Mouse (Mus musculus) embryonic facial prominence, embryonic 11.5 days (tissue): Measurements from ENCODE around the gene Vtcn1. TPM values are rescaled to one million over a fixed set of nuclear protein-coding genes. Genes with fewer than 3 reads are reported as not detected.
A peak's percentile ranks its signal among the peaks of the same experiment; 100 is the strongest.

Experiments used
- ATAC-seq: fragments of 200-750 bp; cut with Nextera tagmentation; replicated peaks from 2 replicates; pipeline ENCODE4 v1.8.0; 2017; ENCODE audit warnings: low read depth; ENCODE audit not compliant: insufficient number of reproducible peaks, low FRiP score, low TSS enrichment
- DNase-seq: peaks from one replicate; pipeline ENCODE4 v3.0.0-alpha.2; 2015; ENCODE audit warnings: low spot score
- H3K27ac ChIP-seq: fragments of 300-500 bp; sonication (generic); replicated peaks from 2 replicates; pipeline ENCODE4 v1.5.1; 2014; ENCODE audit warnings: mild to moderate bottlenecking, low read depth, low read length, control low read depth
- H3K27me3 ChIP-seq: fragments of 300-500 bp; sonication (generic); 2 replicates; pipeline ENCODE4 v1.6.1; 2014; ENCODE audit warnings: mild to moderate bottlenecking, low read length, moderate library complexity, mixed read lengths; ENCODE audit not compliant: control insufficient read depth, insufficient read depth
- H3K36me3 ChIP-seq: fragments of 300-500 bp; sonication (generic); replicated peaks from 2 replicates; pipeline ENCODE4 v1.6.1; 2014; ENCODE audit warnings: low read depth, mild to moderate bottlenecking, low read length, moderate library complexity, mixed read lengths; ENCODE audit not compliant: control insufficient read depth, insufficient read depth
- H3K4me1 ChIP-seq: fragments of 300-500 bp; sonication (generic); 2 replicates; pipeline ENCODE4 v1.6.1; 2014; ENCODE audit warnings: low read length, mixed read lengths; ENCODE audit not compliant: control insufficient read depth, insufficient read depth
- H3K4me2 ChIP-seq: fragments of 300-500 bp; sonication (generic); 2 replicates; pipeline ENCODE4 v1.6.1; 2014; ENCODE audit warnings: low read depth, mild to moderate bottlenecking, control low read depth, low read length, moderate library complexity
- H3K4me3 ChIP-seq: fragments of 300-500 bp; sonication (generic); 2 replicates; pipeline ENCODE4 v1.5.1; 2014; ENCODE audit warnings: low read depth, low read length, control low read depth
- H3K9ac ChIP-seq: fragments of 300-500 bp; sonication (generic); replicated peaks from 2 replicates; pipeline ENCODE4 v1.6.1; 2014; ENCODE audit warnings: mild to moderate bottlenecking, control low read depth, low read length
- H3K9me3 ChIP-seq: fragments of 300-500 bp; sonication (generic); replicated peaks from 2 replicates; pipeline ENCODE4 v1.6.1; 2016; ENCODE audit warnings: mild to moderate bottlenecking, low read length, inconsistent platforms, mixed read lengths; ENCODE audit not compliant: control insufficient read depth
- WGBS: fragments of 180-500 bp; shearing (Covaris S2); extraction: QIAGEN DNeasy Blood & Tissue Kit; methylation state at CpG from one replicate; pipeline ENCODE4 v1.1.7; 2014; 5-methylcytosine and 5-hydroxymethylcytosine counted together
- polyA plus RNA-seq: library from polyadenylated mRNA; unstranded; fragments of >200 nt; fragmentation: Nextera tagmentation; extraction: Ambion mirVana; gene quantifications from 2 replicates; pipeline ENCODE4 v1.2.1, GENCODE M21; 2014

Vtcn1 gene
- polyA plus RNA-seq, 1 experiment from 2014 or later = not detected

DNA sequence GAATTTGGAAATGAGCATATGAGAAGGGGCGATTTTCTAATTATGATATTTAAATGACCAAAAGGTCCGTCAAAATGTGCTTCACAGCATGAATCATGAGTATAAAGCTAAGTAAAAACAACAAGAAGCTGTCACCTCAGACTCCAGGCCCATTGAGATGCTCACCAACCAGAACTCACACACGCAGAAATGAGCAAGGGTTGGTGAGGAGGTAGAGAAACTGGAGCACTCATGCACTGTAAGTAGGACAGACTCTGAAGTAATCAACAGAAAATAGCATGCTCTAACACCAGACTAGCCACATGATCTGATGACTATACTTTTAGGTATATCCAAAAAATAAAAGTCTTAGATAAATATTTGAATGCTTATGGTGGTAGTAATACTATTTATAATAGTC is 65.1 kb downstream of the Vtcn1 start:
- no peak overlapping the region for H3K9ac ChIP-seq
- no peaks in the 10 kb centered on the region for H3K4me1 ChIP-seq
- no peaks in the 10 kb centered on the region for H3K27me3 ChIP-seq
- WGBS = 88% methylated on average over 3 of the region's 3 CpGs
- no peak for DNase-seq
- H3K27ac ChIP-seq = no peak overlapping the region
- H3K4me3 ChIP-seq = no peak overlapping the region
- no peaks in the 10 kb centered on the region; the same call in 1 of the 2 replicates for H3K9me3 ChIP-seq
- H3K36me3 ChIP-seq = no peaks in the 10 kb centered on the region
- no peak overlapping the region for H3K4me2 ChIP-seq
- ATAC-seq = no peak

DNA sequence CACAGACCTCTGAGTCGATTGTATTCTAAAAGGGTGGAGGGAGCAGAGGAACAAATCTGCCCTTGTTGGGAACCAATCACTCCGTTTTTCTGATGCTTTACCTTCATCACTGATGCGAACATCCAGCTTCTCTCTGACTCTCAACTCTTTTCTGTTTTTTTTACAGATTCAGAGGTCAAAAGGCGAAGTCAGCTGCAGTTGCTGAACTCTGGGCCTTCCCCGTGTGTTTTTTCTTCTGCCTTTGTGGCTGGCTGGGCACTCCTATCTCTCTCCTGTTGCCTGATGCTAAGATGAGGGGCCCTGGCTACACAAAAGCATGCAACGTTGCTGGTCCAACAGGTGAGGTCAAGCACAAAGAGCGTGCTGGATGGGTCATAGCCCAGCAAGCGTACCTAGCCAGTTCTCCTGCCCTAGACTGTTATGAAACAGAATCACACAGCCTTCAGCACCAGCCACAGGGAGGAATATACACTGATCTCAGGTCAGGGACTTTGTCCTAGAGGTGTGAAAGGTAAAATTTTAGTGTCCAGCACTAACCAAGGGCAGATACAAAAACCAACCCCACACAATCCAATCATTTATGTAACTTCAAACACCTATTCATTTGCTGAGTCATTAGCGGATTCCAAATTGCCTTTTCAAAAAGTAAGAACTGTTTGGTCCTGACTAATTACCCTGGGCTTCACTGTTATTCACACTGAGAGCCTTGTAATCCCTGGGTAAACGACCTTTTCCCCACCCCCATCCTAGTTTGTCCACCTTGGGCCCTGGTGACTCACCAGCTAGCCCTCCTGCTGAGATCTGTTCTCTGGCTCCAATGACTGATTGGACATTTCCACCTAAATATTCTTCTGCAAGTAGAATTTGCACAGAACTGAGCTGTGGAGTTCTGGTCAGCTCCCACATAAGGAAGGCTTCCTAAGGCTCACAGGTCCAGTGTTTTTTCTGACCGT is 67.4 kb downstream of the Vtcn1 start:
- no peaks in the 10 kb centered on the region for H3K9me3 ChIP-seq
- H3K4me1 ChIP-seq = no peaks in the 10 kb centered on the region
- 51% methylated on average over 11 of the region's 11 CpGs for WGBS
- no peak overlapping the region for H3K4me2 ChIP-seq
- H3K27me3 ChIP-seq = no peaks in the 10 kb centered on the region
- H3K27ac ChIP-seq = no peak overlapping the region
- DNase-seq (no peak), ATAC-seq (no peak)
- no peak overlapping the region for H3K4me3 ChIP-seq
- H3K36me3 ChIP-seq = no peaks in the 10 kb centered on the region
- H3K9ac ChIP-seq = no peak overlapping the region

DNA sequence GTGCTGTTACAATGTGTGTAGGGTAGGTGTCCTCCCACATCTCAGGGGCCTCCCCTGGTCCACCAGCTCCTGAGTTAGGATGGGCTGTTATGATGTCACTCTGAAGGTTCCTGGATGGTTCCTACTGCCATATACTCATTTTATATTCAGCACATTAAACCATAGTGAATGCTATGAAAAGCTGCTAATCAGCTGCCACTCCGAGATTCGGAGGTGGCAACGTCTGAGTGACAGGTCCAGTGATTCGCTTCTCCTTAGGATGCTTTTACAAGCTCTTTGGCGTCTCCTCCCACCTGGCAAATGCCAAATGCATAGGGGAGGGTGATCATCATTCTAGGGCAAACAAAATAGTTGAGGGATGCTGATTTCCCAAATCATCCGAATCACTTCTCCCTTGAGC is 70.2 kb downstream of the Vtcn1 start:
- Histone ChIP-seq H3K27ac (no peak overlapping the region), H3K4me3 (no peak overlapping the region), H3K4me2 (no peak overlapping the region), H3K4me1 (no peaks in the 10 kb centered on the region), H3K36me3 (no peaks in the 10 kb centered on the region), H3K9me3 (no peaks in the 10 kb centered on the region), H3K27me3 (no peaks in the 10 kb centered on the region), H3K9ac (no peak overlapping the region)
- no peak for ATAC-seq
- no peak for DNase-seq
- WGBS = 77% methylated on average over 6 of the region's 6 CpGs

DNA sequence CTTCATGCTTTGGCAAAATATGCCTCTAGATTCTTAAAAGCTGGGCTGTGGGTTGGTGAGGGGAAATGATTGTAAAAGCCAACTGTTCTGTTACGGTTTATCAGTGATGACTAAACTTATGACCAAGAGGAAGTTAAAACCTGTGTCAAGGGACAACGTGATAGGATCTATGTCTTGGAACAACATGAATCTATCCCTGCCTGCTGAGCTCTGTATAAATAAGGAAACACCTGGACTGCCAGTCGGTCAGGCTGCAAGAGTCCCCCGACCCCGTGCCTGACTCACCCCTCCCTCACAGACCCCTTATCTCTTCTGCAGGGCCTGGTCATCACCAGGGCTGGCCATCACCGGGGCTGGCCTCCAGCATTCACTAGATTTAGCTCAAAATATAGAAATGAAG is 80.9 kb downstream of the Vtcn1 start:
- DNase-seq (no peak), ATAC-seq (no peak)
- Histone ChIP-seq H3K27me3 (no peaks in the 10 kb centered on the region), H3K9me3 (no peaks in the 10 kb centered on the region), H3K4me3 (no peak overlapping the region), H3K9ac (no peak overlapping the region), H3K4me1 (no peaks in the 10 kb centered on the region), H3K4me2 (no peak overlapping the region), H3K27ac (no peak overlapping the region), H3K36me3 (no peaks in the 10 kb centered on the region)
- 54% methylated on average over 6 of the region's 6 CpGs for WGBS

GRCm38 (mm10) chr3:100906916-100907315 is 81.7 kb downstream of the Vtcn1 start:
- no peak for ATAC-seq
- Histone ChIP-seq H3K4me1 (no peaks in the 10 kb centered on the region), H3K4me3 (no peak overlapping the region), H3K36me3 (no peaks in the 10 kb centered on the region), H3K27ac (no peak overlapping the region), H3K4me2 (no peak overlapping the region), H3K9ac (no peak overlapping the region), H3K27me3 (no peaks in the 10 kb centered on the region), H3K9me3 (no peaks in the 10 kb centered on the region)
- peak; percentile 6 for DNase-seq
- WGBS = 29% methylated on average over 3 of the region's 3 CpGs

DNA sequence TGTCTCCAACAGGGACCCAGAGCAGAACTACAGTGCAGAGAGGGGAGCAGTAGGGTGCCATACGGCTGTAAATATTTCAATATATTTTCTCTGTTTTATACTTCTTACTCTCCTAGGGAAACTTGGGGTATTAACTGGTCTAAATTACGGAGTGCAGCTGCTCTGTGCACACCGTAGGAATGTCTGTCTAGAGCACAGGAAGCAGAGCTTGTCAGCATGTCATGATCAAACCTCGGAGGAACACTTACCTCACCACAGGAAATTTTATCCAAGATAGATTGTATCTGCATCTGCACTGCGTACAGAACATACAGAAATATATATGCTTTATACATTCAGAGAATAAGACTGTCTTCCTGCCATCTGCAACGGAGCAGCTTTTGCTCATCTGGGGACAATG is 83.3 kb downstream of the Vtcn1 start:
- ATAC-seq (no peak), DNase-seq (no peak)
- no peak overlapping the region for H3K27ac ChIP-seq
- no peak overlapping the region for H3K4me2 ChIP-seq
- H3K4me1 ChIP-seq = no peaks in the 10 kb centered on the region
- H3K27me3 ChIP-seq = no peaks in the 10 kb centered on the region
- no peak overlapping the region for H3K9ac ChIP-seq
- no peaks in the 10 kb centered on the region for H3K9me3 ChIP-seq
- 49% methylated on average over 6 of the region's 6 CpGs for WGBS
- H3K4me3 ChIP-seq = no peak overlapping the region
- H3K36me3 ChIP-seq = no peaks in the 10 kb centered on the region

- Histone ChIP-seq H3K4me2 (no peak overlapping the region), H3K36me3 (no peaks in the 10 kb centered on the region), H3K27me3 (no peaks in the 10 kb centered on the region), H3K27ac (no peak overlapping the region), H3K9me3 (no peaks in the 10 kb centered on the region), H3K4me3 (no peak overlapping the region), H3K4me1 (no peaks in the 10 kb centered on the region), H3K9ac (no peak overlapping the region)
- no peak for ATAC-seq
- 56% methylated on average over 5 of the region's 5 CpGs for WGBS
- DNase-seq = no peak
Observed at GRCm38 (mm10) chr3:100910621-100911020, 85.4 kb downstream of the Vtcn1 start.

DNA sequence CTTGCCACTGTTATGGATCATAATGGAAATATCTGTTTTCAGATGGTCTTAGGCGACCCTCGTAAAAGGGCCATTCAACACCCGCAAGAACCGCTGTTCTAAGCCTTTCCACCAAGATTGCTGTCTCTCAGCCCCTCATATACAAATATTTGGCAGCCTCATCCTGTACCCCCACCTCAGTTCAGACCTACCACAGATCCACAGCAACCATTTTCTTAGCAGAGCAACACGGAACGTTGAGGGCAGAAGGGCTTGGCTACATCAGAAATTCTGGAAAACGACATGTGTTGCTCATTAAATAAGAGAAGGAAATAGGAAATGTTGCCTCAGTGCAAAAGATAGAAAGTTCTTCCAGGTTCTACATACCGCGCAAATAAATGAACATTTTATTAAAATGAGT is 85.8 kb downstream of the Vtcn1 start:
- 70% methylated on average over 9 of the region's 9 CpGs for WGBS
- peak; percentile 23 for DNase-seq
- H3K4me2 ChIP-seq = no peak overlapping the region

More for the DNA sequence above, 85.8 kb downstream of the Vtcn1 start:
- Histone ChIP-seq H3K27ac (no peak overlapping the region), H3K27me3 (no peaks in the 10 kb centered on the region), H3K9me3 (no peaks in the 10 kb centered on the region), H3K9ac (no peak overlapping the region), H3K36me3 (no peaks in the 10 kb centered on the region), H3K4me1 (no peaks in the 10 kb centered on the region), H3K4me3 (no peak overlapping the region)
- no peak for ATAC-seq
